In genomic region chr8:45751512-45752502, GRCm38 (mm10) we compare ENCODE assay signal across 10 mouse cellular contexts.
DNase-seq lines count a peak whose midpoint lies in the region; ATAC-seq and TF ChIP-seq lines count a peak whose summit lies in the region.
"Had no signal": no experiment of that assay in that cellular context is flagged by ENCODE, and none has a peak within 500 bp of the region (broad histone marks: within the 10 kb centered on the region; RNA-seq: fewer than 3 reads in every experiment).

No protein-coding gene starts in this region.

- no peak for ATAC-seq in intestine, postnatal 0 days
- no peak for ATAC-seq in intestine, embryonic 15.5 days
- ATAC-seq in midbrain, postnatal 0 days (ENCODE audit: low FRiP score): no peak; the same call in 1 of the 2 replicates
- no peak for ATAC-seq in midbrain, embryonic 16.5 days
- ATAC-seq in limb, embryonic 14.5 days (ENCODE audit: low FRiP score, low read depth): no peak

- no peak overlapping the region for H3K4me3 ChIP-seq in intestine, postnatal 0 days (ENCODE audit: low read depth, low read length)
- H3K4me3 ChIP-seq in intestine, embryonic 15.5 days (replicated peaks): no peak overlapping the region
- H3K4me3 ChIP-seq in midbrain, postnatal 0 days (ENCODE audit: low read depth, low read length): no peak overlapping the region
- H3K4me3 ChIP-seq in midbrain, embryonic 16.5 days (ENCODE audit: low read depth, low read length): no peak overlapping the region
- H3K4me3 ChIP-seq in limb, embryonic 14.5 days (replicated peaks; ENCODE audit: low read length): no peak overlapping the region

- H3K9me3 ChIP-seq in intestine, postnatal 0 days (ENCODE audit: control insufficient read depth): no peaks in the 10 kb centered on the region
- H3K9me3 ChIP-seq in intestine, embryonic 15.5 days: no peaks in the 10 kb centered on the region
- no peaks in the 10 kb centered on the region for H3K9me3 ChIP-seq in midbrain, postnatal 0 days (ENCODE audit: low read length)
- H3K9me3 ChIP-seq in midbrain, embryonic 16.5 days (replicated peaks; ENCODE audit: control insufficient read depth, low read length, poor library complexity, severe bottlenecking): no peaks in the 10 kb centered on the region
- no peaks in the 10 kb centered on the region for H3K9me3 ChIP-seq in limb, embryonic 14.5 days (ENCODE audit: control insufficient read depth, low read length)

- H3K27ac ChIP-seq in intestine, postnatal 0 days (ENCODE audit: low read depth, low read length): no peak overlapping the region
- no peak overlapping the region for H3K27ac ChIP-seq in intestine, embryonic 15.5 days
- H3K27ac ChIP-seq in midbrain, postnatal 0 days (ENCODE audit: low read depth, low read length): no peak overlapping the region
- H3K27ac ChIP-seq in midbrain, embryonic 16.5 days (ENCODE audit: low read length): no peak overlapping the region
- H3K27ac ChIP-seq in limb, embryonic 14.5 days (replicated peaks; ENCODE audit: low read depth, low read length): no peak overlapping the region

- H3K4me2 ChIP-seq in intestine, postnatal 0 days (replicated peaks; ENCODE audit: low read depth): no peak overlapping the region
- no peak overlapping the region for H3K4me2 ChIP-seq in intestine, embryonic 15.5 days (replicated peaks)
- H3K4me2 ChIP-seq in midbrain, postnatal 0 days (ENCODE audit: low read depth, low read length, poor library complexity, severe bottlenecking): no peak overlapping the region
- no peak overlapping the region for H3K4me2 ChIP-seq in midbrain, embryonic 16.5 days (ENCODE audit: low read length)
- H3K4me2 ChIP-seq in limb, embryonic 14.5 days (replicated peaks; ENCODE audit: low read depth, low read length, severe bottlenecking): no peak overlapping the region

- WGBS in intestine, postnatal 0 days: 69% methylated on average over 12 of the region's 12 CpGs
- WGBS in intestine, embryonic 15.5 days: 62% methylated on average over 12 of the region's 12 CpGs
- WGBS in midbrain, postnatal 0 days: 71% methylated on average over 12 of the region's 12 CpGs
- 65% methylated on average over 12 of the region's 12 CpGs for WGBS in midbrain, embryonic 16.5 days
- WGBS in limb, embryonic 14.5 days: 71% methylated on average over 12 of the region's 12 CpGs

- DNase-seq in midbrain, postnatal 0 days (ENCODE audit: low spot score): peak; percentile 46
- peak; percentile 34 for DNase-seq in ZHBTc4 (ENCODE audit: low read depth, low spot score)
- DNase-seq in limb, embryonic 14.5 days (ENCODE audit: low spot score): peak; percentile 12
- DNase-seq in right cerebral cortex, adult 2 months (ENCODE audit: low spot score in 2 of 2): no peak
- DNase-seq in layer of hippocampus, adult 8-10 months (ENCODE audit: low spot score in 2 of 2): no peak
- DNase-seq: cerebellum, postnatal 36 days; kidney, adult 9 months had no signal

- H3K27me3 ChIP-seq in intestine, postnatal 0 days (replicated peaks; ENCODE audit: control insufficient read depth, insufficient read depth, low read length): no peaks in the 10 kb centered on the region
- H3K27me3 ChIP-seq in intestine, embryonic 15.5 days (replicated peaks): no peaks in the 10 kb centered on the region
- H3K27me3 ChIP-seq in midbrain, postnatal 0 days (ENCODE audit: insufficient read depth, low read length): no peaks in the 10 kb centered on the region
- H3K27me3 ChIP-seq in midbrain, embryonic 16.5 days (ENCODE audit: control insufficient read depth, insufficient read depth, low read depth, low read length): no peaks in the 10 kb centered on the region
- H3K27me3 ChIP-seq in limb, embryonic 14.5 days (ENCODE audit: control insufficient read depth, insufficient read depth, low read length): no peaks in the 10 kb centered on the region

- H3K36me3 ChIP-seq in intestine, postnatal 0 days (ENCODE audit: control insufficient read depth, insufficient read depth): no peaks in the 10 kb centered on the region
- H3K36me3 ChIP-seq in intestine, embryonic 15.5 days: no peaks in the 10 kb centered on the region
- H3K36me3 ChIP-seq in midbrain, postnatal 0 days (ENCODE audit: insufficient read depth, low read length): peaks cover 5% of the 10 kb centered on the region; the same call in 1 of the 2 replicates
- peaks cover 11% of the 10 kb centered on the region for H3K36me3 ChIP-seq in midbrain, embryonic 16.5 days (ENCODE audit: control insufficient read depth, insufficient read depth, low read length)
- H3K36me3 ChIP-seq in limb, embryonic 14.5 days (ENCODE audit: control insufficient read depth, insufficient read depth, low read length): 0 out of 2 replicates have a peak, but pooled peaks cover 4% of the 10 kb centered on the region

- peak; percentile 64 for TF ChIP-seq CTCF in intestine, postnatal 0 days (IDR thresholded peaks at IDR 0.05; ENCODE audit: low read depth)
- TF ChIP-seq CTCF in midbrain, postnatal 0 days (IDR thresholded peaks at IDR 0.05): peak; percentile 35

- H3K9ac ChIP-seq in intestine, postnatal 0 days (ENCODE audit: low read depth, low read length): no peak overlapping the region
- H3K9ac ChIP-seq in intestine, embryonic 15.5 days: no peak overlapping the region
- H3K9ac ChIP-seq in midbrain, postnatal 0 days (replicated peaks; ENCODE audit: low read length, poor library complexity, severe bottlenecking): no peak overlapping the region
- no peak overlapping the region for H3K9ac ChIP-seq in midbrain, embryonic 16.5 days (ENCODE audit: low read depth, low read length)
- H3K9ac ChIP-seq in limb, embryonic 14.5 days (ENCODE audit: low read depth, low read length, severe bottlenecking): no peak overlapping the region

- no peaks in the 10 kb centered on the region for H3K4me1 ChIP-seq in intestine, postnatal 0 days (replicated peaks; ENCODE audit: control insufficient read depth, insufficient read depth, low read length)
- H3K4me1 ChIP-seq in intestine, embryonic 15.5 days (replicated peaks): no peaks in the 10 kb centered on the region
- H3K4me1 ChIP-seq in midbrain, postnatal 0 days (ENCODE audit: insufficient read depth, low read length): no peaks in the 10 kb centered on the region
- H3K4me1 ChIP-seq in midbrain, embryonic 16.5 days (ENCODE audit: control insufficient read depth, insufficient read depth, low read length): no peaks in the 10 kb centered on the region
- H3K4me1 ChIP-seq in limb, embryonic 14.5 days (ENCODE audit: control insufficient read depth, insufficient read depth, low read length): no peaks in the 10 kb centered on the region

- TF ChIP-seq POLR2A in limb, embryonic 14.5 days (IDR thresholded peaks at IDR 0.05; ENCODE audit: borderline replicate concordance, extremely low read depth, insufficient read depth, insufficient read length): no peak

Comparison
In these comparisons a context has a peak if more than half of its experiments do, and no peak if none do; other contexts are left out.
1. DNase-seq: peak in midbrain, postnatal 0 days (single experiment), ZHBTc4 (single experiment) and limb, embryonic 14.5 days (single experiment); none in right cerebral cortex, adult 2 months (0 of 2) and layer of hippocampus, adult 8-10 months (0 of 2).